Mouse (Mus musculus) heart, adult 18-20 months (tissue): ENCODE results near the gene Tmem14a. TPM values are rescaled to one million over a fixed set of nuclear protein-coding genes. Genes with fewer than 3 reads are reported as not detected.

Experiments
- total RNA-seq, 2 experiments: library from RNA; stranded (reverse); gene quantifications; 2 replicates each; pipeline ENCODE4 v1.2.3; 2021

Tmem14a gene
- total RNA-seq, 2 experiments from 2014 or later = 2.5 to 3.4 TPM

Other genes starting within 250 kb of the Tmem14a start
- 1 to 10 TPM; 3.9 to 5.2 TPM for gene Tram2, start 139.3 kb upstream of the Tmem14a start, total RNA-seq
- 10 to 100 TPM; 11.0 to 16.5 TPM for gene Gsta3, start 22.0 kb downstream of the Tmem14a start, total RNA-seq
- not detected for gene Khdc1a, start 131.1 kb downstream of the Tmem14a start, total RNA-seq
- gene Khdc1c, start 149.8 kb downstream of the Tmem14a start, total RNA-seq = not detected
- not detected for gene Khdc1b, start 165.0 kb downstream of the Tmem14a start, total RNA-seq